Mouse (Mus musculus) spleen, adult 2 months (tissue): ENCODE measurements around the gene Ccdc58.

Experiments
- CTCF ChIP-seq: fragments of 200-500 bp; IDR thresholded peaks from 2 replicates; pipeline ENCODE4 v1.5.1; 2011; ENCODE audit warnings: mild to moderate bottlenecking, inconsistent platforms; ENCODE audit not compliant: insufficient read depth, insufficient read length, insufficient replicate concordance; ENCODE audit errors: extremely low read depth
- POLR2A ChIP-seq: fragments of 200-500 bp; IDR thresholded peaks from 2 replicates; pipeline ENCODE4 v1.6.1; 2011; ENCODE audit warnings: low read depth, low read length, inconsistent platforms

DNA sequence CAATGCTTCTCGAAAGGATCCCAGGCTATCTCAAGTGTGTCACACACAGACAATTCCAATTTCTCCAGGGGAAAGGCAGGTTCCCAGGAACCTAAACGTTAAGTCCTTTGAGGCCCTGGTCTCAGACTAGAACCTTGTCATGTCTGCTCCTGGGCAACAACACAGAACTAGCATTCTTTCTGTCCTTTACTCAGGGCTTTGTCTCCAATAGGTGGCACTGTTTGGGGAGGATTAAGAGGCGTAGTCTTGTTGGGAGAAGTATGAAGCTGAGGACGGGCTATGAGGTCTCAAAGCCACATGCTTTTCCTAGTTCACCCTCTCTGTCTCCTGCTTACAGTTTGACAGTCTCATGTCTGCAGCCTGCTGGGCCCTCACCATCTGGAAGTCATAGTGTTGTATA, 23.9 kb upstream of the Ccdc58 start:
- TF ChIP-seq CTCF (no peak), POLR2A (no peak)
